Mouse (Mus musculus) olfactory bulb, adult 2 months (tissue): ENCODE data around the gene Rin2. TPM values are rescaled to one million over a fixed set of nuclear protein-coding genes. Genes with fewer than 3 reads are reported as not detected.
A peak's percentile ranks its signal among the peaks of the same experiment; 100 is the strongest.

Source experiments
- H3K27ac ChIP-seq: fragments of 200-500 bp; 2 replicates; pipeline ENCODE4 v1.5.1; 2012; ENCODE audit warnings: low read depth, low read length; ENCODE audit not compliant: insufficient read depth
- H3K4me1 ChIP-seq: fragments of 200-500 bp; 2 replicates; pipeline ENCODE4 v1.6.1; 2012; ENCODE audit warnings: low read length; ENCODE audit not compliant: control insufficient read depth, insufficient read depth
- H3K4me3 ChIP-seq: fragments of 200-500 bp; 2 replicates; pipeline ENCODE4 v1.5.1; 2012; ENCODE audit warnings: mild to moderate bottlenecking, low read depth, low read length, moderate library complexity; ENCODE audit not compliant: insufficient read depth
- CTCF ChIP-seq: fragments of 200-500 bp; IDR thresholded peaks from 2 replicates; pipeline ENCODE4 v1.5.1; 2012; ENCODE audit warnings: low read depth, mild to moderate bottlenecking, low read length, moderate library complexity; ENCODE audit not compliant: insufficient read depth
- POLR2A ChIP-seq: fragments of 200-500 bp; IDR thresholded peaks from 2 replicates; pipeline ENCODE4 v1.6.1; 2012; ENCODE audit warnings: mild to moderate bottlenecking, low read depth, low read length, moderate library complexity; ENCODE audit not compliant: insufficient read depth
- WGBS: fragments of 180-500 bp; shearing (Covaris S2); methylation state at CpG from one replicate; pipeline ENCODE4 v1.1.7; 2018; 5-methylcytosine and 5-hydroxymethylcytosine counted together
- polyA plus RNA-seq: library from polyadenylated mRNA; stranded (reverse); fragments of >200 nt; gene quantifications from 2 replicates; pipeline ENCODE4 v1.2.4, GENCODE M21; 2012; ENCODE audit warnings: low replicate concordance; ENCODE audit not compliant: missing spikeins, insufficient read depth, insufficient read length

Gene Rin2
- polyA plus RNA-seq, 1 experiment = not detected

DNA sequence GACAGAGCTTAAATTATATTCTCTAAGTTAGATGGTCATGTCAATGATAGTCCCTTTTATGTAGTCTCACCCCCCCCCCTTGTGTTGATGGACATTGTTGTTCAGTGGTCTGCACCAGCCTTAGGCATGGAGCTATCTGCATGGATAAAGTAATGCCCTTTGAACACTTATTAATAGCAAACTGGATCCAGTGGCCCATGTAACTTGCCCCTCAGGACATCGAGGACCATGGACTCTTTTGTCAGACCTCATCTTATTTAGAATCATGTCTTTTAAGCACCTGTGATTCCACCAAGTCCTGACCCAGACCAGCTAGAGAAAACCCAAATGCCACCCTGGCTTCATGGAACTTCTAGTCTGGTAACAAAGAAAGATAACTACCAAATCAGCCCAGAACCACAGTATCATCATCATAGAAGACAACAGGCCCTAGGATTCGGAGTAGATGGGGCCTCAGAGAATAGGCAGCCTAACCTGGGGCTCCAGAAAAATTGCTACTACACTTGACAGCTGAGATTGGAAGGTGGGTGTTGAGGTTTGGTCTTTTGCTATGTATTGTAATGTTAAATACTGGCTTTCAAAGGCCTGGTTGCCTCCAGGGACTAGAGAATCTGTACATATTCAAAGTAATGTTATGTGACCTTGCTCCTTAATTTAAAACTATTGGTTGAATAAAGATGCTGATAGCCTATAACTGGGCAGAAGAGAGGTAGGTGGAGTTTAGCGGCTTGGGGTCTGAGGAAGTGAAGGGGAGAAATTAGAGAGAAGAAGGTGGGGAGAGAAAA is 113.7 kb downstream of the Rin2 start:
- no peak overlapping the region for H3K4me3 ChIP-seq
- TF ChIP-seq POLR2A (no peak), CTCF (no peak)
- 100% methylated on average over 3 of the region's 3 CpGs for WGBS
- H3K4me1 ChIP-seq = peaks cover 14% of the 10 kb centered on the region
- no peak overlapping the region for H3K27ac ChIP-seq

DNA sequence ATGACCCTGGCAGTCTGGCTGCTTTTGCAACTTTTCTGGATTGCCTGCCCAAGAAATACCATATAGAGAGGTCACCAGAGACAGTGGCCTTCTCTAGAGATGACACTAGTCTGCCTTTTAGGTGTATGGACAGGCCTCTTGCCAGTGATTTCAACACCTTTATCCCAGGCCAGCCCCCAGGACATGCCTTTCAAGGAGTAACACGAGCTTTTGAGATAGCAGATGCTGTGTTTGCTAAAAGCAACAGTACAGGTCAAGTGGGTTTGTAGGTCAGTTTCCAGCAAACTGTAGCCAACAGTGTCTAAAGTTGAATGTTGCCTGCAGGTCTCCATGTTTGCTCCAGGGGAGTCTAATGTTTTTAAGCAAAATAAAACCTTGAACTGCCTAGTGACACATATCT is 118.7 kb downstream of the Rin2 start:
- H3K4me1 ChIP-seq = 0 out of 2 replicates have a peak, but pooled peaks cover 2% of the 10 kb centered on the region
- WGBS = 62% methylated on average over 1 of the region's 1 CpGs
- H3K27ac ChIP-seq = no peak overlapping the region
- H3K4me3 ChIP-seq = no peak overlapping the region
- no peak for TF ChIP-seq CTCF
- no peak for TF ChIP-seq POLR2A

DNA sequence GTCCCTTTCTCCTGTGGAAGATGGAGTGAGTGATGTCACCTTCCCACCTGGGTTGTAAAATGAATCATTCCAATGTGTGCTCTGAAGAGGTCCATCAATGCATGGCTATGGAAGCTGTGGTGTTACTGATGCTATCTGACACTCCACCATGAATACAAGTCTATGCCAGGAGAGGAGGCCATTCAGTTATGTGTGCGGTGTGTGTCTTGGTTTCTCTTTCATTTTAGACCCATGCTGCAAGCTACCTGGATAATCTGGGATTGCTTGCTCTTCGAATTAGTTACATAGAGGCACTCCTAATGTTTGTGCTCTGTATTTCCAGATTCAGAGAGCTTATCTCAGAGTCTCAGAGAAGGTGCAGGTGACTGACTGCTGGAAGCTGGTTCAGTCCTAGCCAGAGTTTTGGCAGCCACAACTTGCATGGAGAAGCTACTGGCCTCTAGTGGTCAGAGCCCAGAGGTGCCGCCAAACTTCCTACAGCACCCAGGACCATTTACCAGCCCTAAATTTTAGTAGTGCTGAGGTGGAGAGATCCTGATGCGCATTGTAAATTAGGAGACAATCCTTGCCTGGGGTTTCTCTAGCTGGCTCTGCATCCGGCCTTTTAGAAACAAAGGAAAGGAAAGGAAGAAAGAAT is 119.4 kb downstream of the Rin2 start:
- Histone ChIP-seq H3K27ac (no peak overlapping the region), H3K4me1 (0 out of 2 replicates have a peak, but pooled peaks cover 2% of the 10 kb centered on the region), H3K4me3 (no peak overlapping the region)
- no peak for TF ChIP-seq POLR2A
- peak; percentile 50; the same call in 1 of the 2 replicates for TF ChIP-seq CTCF
- 50% methylated on average over 5 of the region's 5 CpGs for WGBS

DNA sequence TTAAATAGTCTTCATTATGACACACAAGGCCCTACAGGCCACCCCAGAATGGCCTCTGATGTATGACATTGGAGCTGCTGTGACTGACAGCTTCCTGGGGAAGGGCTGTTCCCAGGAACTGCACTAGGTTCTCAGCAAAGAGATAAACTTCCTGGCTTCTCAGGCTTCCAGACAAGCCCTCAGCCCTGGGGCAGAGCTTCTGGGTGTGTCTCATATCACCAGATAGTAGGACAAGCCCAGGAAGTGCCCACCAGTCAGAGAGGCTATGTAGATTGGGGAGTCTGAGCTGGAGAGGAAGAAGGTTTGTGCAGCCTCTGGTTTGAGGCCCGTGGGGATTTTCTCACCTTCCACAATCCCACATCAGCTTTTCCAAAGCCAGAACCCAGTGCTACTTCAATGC is 122.8 kb downstream of the Rin2 start:
- WGBS = 85% methylated on average over 1 of the region's 1 CpGs
- Histone ChIP-seq H3K4me3 (no peak overlapping the region), H3K4me1 (0 out of 2 replicates have a peak, but pooled peaks cover 2% of the 10 kb centered on the region), H3K27ac (no peak overlapping the region)
- no peak for TF ChIP-seq CTCF
- no peak for TF ChIP-seq POLR2A

GRCm38 (mm10) chr2:145798954-145799353 is 123.9 kb downstream of the Rin2 start:
- H3K27ac ChIP-seq = no peak overlapping the region
- H3K4me1 ChIP-seq = 0 out of 2 replicates have a peak, but pooled peaks cover 2% of the 10 kb centered on the region
- 73% methylated on average over 3 of the region's 3 CpGs for WGBS
- TF ChIP-seq POLR2A (no peak), CTCF (no peak)
- H3K4me3 ChIP-seq = no peak overlapping the region

GRCm38 (mm10) chr2:145801322-145802052 is 126.5 kb downstream of the Rin2 start:
- 83% methylated on average over 9 of the region's 9 CpGs for WGBS
- TF ChIP-seq POLR2A = no peak
- no peak overlapping the region for H3K27ac ChIP-seq
- H3K4me1 ChIP-seq = no peaks in the 10 kb centered on the region; the same call in 1 of the 2 replicates
- H3K4me3 ChIP-seq = no peak overlapping the region

GRCm38 (mm10) chr2:145802626-145803025 is 127.6 kb downstream of the Rin2 start:
- Histone ChIP-seq H3K4me3 (no peak overlapping the region), H3K27ac (no peak overlapping the region), H3K4me1 (no peaks in the 10 kb centered on the region; the same call in 1 of the 2 replicates)
- WGBS = 90% methylated on average over 2 of the region's 2 CpGs
- no peak for TF ChIP-seq POLR2A
- no peak for TF ChIP-seq CTCF

- no peaks in the 10 kb centered on the region; the same call in 1 of the 2 replicates for H3K4me1 ChIP-seq
- H3K4me3 ChIP-seq = no peak overlapping the region
- TF ChIP-seq POLR2A (no peak), CTCF (no peak)
- 91% methylated on average over 10 of the region's 10 CpGs for WGBS
- no peak overlapping the region for H3K27ac ChIP-seq
Observed at GRCm38 (mm10) chr2:145803822-145804342, 128.9 kb downstream of the Rin2 start.
